Mouse (Mus musculus): ENCODE results near the gene Cep112. TPM values are rescaled to one million over a fixed set of nuclear protein-coding genes. Genes with fewer than 3 reads are reported as not detected.
A peak's percentile ranks its signal among the peaks of the same experiment; 100 is the strongest.

Cep112 gene
- total RNA-seq, 1 experiment from 2014 or later: 15.4 TPM

DNA sequence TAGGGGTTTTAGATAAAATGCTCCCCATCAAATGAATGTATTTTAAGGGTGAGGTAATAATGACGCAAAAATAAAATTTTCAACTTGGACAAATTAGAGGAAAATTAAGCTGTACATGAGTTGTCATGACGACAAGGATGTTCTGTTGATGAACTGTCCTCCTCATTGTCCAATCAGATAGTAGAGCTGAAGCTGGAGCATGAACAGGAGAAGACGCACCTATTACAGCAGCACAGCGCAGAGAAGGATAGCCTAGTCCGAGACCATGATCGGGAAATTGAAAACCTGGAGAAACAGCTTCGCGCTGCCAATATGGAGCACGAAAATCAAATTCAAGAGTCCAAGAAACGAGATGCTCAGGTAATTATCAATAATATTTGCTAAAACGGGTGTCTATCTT is 181.0 kb downstream of the Cep112 start:
- DNase-seq: no peak

DNA sequence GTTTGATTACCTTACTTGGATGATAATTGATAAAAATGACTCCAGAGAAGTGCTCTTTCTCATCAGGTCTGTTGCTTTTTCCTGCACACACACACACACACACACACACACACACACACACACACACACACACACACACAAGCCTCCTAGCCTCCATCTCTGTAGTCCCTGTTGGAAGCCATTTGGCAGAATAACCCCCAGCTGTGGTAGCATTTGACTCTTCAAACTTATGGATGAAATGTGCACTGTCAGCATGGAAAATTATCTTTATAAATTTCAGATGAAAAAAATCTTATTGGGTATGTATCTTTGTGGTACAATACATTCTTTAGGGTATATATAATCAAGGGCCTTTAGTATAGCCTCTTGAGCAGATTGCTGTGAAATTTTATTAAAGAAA is 181.8 kb downstream of the Cep112 start:
- no peak for DNase-seq

DNA sequence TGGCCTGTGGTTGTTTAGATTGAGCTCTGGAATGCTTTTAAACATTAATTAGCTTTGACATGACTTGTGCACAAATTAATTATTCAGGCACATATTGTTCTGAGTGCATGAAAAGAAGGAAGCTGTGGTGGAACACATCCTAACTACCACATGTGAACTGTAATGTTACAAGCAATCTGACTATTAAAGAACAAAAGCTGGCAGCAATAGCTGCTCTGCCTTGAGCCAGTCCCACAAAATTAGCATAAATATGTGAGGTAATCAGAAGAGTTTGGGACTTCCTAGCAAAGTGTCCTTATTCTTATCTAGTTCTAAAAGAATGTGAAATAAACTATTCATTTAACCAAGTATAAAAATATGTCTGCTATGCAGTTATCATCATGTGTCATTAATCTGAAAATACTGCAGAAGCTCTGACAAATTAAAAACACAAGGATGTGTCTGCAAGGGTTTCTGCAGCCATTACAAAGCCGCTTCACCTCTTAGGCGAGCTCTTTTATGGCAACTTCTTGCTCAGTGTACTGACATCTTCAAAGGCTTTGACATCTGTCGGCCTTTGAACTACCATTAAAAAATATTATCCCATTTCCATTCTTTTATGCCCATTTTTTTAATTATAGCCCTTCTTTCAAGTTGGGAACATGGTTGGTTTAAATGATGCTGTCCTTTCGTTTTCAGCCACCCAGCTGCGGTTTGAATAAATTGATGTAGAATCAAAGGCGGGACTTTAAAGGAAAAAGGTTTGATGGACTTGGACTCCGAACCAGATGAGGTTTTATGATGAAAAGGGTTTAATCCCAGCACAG is 195.8 kb downstream of the Cep112 start:
- no peak for DNase-seq

DNA sequence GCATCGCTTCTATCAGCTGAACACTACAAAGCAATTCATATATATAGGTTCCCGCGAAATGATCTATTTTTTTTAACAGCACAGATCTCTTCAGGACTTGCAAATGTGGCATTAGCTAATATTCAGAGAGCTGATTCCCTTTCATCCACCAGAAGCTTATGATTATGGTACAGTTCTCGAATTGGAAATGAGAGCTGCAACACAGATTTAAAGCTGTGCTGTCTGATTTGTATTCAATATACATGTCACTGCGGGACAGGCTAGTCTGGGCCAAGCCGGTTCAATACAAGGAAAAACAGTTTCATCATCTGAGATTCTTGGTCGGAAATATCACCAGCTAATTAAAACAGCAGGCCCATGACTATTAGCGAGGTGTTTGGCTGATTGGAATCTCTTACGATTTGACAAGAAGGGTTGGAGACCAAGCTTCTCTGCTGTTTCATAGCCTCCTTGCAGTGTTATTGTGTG is 196.5 kb downstream of the Cep112 start:
- no peak for DNase-seq

DNA sequence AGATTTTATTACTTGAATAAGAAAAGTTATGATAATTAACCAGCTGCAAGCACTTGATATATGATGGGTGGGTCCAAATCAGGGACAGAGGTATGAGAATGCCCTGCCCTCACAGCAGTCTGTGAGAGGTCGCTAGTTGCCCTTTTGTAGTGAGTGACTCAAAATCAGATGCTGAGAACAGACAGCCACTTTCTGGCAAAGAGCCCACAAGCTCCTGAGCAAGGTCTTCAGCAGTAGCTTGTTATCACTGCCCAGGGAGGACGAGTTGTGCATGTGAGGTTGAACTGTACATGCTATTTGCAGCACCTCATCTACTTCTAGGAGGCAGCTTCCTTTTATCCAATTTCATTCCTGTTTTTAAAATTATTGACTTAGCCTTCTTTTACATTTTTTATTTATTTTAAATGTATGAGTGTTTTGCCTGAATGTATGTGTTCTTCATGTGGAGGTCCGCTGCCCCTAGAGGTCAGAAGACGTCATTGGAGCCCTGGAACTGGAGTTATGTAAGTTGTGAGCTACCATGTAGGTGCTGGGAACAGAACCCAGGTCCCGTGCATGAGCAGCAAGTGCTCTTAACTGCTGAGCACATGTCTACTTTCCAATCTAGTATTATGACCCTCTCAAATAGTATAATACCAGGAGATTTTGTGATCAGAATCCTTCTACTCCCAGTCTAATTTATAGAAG is 200.7 kb downstream of the Cep112 start:
- DNase-seq: peak; percentile 66

DNA sequence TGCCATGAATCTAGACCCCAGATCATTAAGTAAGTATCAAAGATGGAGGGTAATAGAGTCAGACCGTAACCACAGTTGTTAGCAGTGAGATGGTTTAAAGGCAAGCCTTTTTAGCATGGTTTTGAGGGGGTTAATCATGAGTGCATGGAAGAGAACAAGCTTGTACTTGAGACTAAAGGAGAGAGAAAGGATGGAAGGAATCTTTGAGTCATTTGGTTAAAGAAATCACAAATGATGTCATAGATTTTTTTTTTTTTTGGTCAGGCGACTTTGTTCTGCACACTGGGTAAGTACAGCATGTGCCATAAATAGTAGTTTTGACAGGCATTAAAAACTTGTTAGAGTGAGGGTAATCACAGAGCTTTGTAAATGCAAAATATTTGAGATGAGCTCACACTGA is 212.8 kb downstream of the Cep112 start:
- no peak for DNase-seq

DNA sequence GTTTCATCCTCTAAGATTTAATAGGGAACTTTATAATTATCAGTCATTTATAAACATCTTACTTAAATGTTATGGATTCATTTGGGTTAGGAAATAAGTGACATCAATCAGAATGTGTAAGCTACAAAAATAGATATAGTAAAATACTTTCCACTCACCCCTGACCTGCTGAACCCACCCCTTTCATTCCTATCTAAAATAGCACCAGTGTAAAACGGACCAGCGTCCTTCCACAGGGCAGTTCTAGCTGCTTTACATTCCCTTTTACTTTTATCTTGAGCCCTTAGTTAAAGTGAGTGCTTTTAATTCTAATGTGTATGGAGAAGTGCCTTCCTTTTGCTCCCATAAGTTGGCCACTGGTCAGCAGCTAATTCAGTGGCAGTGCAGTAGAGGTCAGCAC is 230.6 kb downstream of the Cep112 start:
- DNase-seq: no peak

DNA sequence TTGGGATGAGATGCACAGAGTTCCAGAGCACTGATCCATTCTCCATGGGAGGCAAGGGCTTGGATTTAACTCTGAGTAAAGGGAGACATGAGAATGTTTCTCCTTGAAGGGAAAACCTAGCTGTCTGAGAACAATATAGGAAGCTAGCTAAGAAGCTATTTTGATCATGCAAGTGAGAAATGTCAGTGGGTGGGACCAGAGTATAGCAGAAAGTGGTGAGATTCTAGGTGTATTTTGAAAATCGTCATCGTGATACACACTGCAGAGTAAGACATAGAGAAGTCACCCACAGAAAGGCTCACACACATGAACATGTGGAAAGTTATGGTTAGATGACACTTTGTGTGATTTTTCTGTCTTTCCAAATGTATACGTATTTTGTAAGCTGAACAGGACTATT is 257.0 kb downstream of the Cep112 start:
- DNase-seq: no peak

DNA sequence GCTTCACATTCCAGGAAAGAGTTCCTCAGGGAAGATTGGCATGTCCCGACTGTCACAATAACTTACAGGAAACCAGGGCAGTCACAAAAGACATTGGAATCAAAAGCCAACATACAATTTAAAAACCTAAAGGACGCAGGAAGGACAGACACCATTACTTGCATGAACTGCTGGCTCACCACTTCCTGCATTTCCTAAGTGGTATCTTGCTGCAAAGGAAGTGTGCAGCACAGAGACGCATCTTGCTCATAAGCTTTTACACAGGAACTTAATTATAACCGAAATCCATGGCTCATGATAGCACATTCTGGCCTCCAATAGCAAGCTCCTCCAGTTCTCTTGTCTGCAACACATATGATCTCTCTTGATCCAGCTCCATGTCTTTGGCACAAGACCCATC is 271.6 kb downstream of the Cep112 start:
- no peak for DNase-seq

DNA sequence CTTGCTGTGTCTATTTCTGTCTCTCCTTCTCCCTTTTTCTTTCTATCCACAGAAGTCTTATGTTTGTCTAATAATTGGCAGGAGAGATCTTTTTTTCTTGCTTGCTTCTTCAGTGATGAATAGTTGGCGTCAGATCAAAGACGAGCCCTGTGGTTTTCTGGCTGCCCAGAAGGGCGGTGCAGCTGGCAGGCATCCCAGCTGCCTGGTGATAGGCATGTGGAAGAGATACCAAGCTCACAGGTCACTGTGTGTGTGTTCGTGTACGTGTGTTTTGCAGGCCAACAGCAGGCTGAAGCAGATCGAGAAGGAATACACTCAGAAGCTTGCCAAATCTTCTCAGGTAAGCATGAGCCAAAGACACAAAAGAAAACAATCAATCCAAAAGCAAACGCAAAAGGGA is 327.3 kb downstream of the Cep112 start:
- peak; percentile 86 for DNase-seq

DNA sequence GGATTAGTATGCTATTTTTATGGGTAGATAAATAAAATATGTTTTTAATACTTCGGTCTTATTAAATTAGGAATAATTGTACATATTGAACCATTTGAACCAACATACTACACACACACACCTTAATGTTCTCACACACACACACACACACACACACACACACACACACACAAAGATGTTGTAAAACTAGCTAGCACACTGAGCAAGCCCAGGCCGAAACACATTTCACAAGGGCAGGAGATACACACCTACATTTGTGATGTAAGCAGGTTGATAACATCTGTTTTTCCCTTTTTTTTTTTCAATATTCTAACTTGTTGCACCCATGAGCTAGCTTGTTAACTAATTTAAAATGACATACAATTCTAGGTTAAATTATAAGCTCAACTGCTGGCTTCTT is 327.8 kb downstream of the Cep112 start:
- no peak for DNase-seq

DNA sequence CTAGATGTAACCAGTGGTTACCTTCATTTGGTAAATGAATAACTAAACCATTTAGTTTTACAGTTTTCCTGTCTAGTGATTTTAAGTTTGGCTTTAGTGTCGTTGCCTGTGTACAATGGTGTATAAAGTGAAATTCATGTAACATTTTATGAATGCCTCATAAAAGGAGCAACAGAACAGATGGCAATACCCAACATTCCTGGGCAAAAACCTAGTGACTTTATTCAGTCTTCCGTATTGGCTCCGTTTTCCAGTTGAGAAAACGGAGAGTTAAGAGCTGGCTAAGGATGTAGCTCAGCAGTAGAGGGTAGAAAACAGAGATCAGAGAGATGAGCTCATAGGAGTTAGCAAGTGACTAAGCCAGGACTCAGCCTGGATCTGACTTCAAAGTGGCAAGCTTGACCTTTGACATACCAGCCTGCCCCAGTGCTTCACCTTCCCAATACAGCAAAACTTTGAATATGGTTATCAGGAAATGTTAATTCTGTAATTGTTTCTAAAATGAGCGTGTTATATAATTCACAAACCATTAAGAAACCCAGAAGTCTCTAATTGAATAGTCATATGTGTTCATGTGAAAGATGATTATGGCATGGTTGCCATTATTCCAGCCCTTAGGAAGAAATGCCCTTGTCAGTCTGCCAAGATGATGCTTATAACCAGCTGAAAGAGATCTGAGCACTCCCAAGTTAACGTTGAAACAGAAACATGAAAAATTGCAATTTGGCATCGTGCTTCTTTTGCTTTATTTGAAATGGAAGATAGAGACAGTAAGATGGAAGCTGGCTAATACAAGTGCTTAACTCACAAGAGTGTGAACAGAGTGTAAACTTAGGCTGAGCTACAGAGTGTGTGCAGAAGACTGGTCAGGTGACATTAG is 328.6 kb downstream of the Cep112 start:
- no peak for DNase-seq

DNA sequence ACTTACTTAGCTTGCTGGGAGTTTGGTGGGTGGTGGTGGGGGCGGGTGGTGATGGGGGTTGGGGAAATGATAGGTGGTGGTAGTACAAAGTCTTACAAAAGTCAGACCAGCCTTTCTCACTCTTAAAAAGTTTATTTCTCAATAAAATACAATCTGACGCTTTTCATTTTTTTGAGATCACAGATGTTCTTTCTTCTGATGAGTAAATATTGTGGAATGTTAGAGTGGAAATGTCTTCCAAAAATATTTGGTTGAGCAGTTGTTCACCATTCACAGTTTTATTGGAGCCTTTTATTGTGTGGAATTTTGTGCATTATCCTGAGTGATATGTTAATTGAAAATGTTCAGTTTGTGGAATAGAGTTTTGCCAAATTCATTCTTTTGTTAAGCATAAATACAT is 332.2 kb downstream of the Cep112 start:
- DNase-seq: no peak

DNA sequence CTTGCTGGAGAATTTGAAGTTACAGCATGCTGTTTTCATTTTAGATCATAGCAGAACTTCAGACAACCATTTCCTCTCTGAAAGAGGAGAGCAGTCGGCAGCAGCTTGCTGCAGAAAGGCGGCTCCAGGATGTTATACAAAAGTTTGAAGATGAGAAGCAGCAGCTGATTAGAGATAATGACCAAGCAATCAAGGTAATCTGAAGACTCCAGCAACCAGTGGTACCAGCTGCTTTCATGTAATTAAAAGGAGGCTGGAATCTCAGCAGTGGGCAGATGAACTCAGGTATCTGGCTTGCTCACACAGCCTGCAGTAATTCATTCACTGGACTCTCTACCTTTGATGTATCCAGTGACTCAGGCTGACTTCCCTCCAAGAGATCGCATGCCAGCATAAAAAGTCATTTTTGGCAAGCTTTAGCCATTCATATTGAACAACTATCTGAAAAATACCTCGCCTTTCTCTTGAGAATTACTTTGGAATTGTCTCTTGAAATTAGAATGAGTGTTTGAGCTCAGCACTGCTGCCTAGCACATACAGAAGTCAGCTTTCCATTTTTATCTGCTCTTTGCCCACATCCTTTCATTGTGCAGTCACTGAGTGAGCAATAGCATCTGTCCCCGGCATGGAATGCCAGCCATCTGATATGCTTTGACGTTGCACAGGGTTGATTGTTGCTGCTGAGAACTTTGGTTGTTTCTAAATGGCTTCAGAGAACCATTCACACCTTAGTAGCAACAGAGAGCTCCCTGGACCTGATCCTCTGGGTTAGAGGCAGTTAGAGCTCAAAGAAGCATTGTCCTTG is 332.8 kb downstream of the Cep112 start:
- DNase-seq: no peak

DNA sequence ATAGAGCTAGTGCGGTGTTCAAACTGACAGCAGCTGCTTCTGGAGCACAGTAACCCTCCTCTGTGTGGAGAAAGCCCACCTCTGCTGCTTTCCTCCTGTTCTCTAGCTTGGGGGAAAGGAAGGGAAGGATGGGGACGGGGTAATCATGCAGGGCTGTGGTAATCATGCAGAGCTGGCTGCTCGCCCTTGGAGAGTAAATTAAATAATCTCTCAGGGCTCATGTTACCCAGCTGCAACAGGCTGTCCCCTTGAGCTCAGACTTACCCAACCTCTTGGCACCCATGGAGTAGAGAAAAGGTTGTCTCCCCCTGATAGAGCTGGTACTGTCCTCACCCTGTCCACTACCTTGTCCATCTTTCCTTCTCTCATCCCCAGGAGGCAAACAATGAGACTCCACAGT is 345.1 kb downstream of the Cep112 start:
- no peak for DNase-seq

DNA sequence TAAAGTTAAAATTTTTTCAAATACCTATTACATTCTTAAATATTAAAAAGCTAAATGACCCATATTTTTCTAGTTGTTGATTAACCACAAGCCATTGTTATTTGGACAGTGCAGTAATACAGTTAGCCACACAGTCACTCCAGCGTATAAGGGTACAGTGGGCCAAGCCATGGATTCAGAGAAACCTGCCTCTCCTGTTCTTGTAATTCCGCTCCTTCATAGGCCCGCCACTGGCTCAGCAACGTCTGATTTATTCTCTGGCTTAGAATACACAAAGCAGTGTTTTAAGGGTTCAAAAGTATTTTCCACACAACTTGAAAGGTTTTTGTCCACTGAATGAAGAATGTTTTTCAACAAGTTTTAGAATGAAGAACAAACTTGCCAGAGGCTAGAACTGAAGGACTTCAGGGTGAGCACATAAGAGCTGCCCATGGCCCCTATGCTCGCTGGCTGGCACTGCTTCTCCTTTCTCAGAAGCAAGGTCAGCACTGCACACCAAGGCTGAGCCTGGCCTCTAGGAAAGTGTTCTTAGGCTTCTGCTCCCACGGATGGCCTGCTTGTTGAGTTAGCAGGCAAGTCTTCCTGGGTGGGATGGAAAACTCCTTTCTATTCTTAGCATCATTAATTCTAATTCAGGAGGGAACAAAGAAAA is 349.2 kb downstream of the Cep112 start:
- peak; percentile 40 for DNase-seq

DNA sequence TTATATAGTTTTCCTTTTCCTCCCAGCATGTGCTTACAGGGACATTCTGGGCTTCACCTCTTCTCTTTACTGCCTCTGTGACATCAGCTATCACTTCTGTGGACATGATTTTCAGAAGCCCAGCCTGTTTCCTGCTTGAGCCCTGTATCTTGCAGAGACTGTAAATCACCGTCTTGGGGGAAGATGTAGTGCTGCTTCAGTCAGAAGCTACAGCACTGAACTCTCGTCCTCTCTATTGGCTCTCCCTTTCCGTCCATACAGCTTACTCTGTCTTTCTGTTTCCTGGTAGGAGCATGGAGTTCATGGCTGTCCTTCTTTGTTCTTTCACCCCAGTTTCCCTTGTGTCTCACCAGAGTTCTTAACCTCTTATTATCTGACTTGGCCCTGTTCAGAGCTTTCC is 352.2 kb downstream of the Cep112 start:
- no peak for DNase-seq

DNA sequence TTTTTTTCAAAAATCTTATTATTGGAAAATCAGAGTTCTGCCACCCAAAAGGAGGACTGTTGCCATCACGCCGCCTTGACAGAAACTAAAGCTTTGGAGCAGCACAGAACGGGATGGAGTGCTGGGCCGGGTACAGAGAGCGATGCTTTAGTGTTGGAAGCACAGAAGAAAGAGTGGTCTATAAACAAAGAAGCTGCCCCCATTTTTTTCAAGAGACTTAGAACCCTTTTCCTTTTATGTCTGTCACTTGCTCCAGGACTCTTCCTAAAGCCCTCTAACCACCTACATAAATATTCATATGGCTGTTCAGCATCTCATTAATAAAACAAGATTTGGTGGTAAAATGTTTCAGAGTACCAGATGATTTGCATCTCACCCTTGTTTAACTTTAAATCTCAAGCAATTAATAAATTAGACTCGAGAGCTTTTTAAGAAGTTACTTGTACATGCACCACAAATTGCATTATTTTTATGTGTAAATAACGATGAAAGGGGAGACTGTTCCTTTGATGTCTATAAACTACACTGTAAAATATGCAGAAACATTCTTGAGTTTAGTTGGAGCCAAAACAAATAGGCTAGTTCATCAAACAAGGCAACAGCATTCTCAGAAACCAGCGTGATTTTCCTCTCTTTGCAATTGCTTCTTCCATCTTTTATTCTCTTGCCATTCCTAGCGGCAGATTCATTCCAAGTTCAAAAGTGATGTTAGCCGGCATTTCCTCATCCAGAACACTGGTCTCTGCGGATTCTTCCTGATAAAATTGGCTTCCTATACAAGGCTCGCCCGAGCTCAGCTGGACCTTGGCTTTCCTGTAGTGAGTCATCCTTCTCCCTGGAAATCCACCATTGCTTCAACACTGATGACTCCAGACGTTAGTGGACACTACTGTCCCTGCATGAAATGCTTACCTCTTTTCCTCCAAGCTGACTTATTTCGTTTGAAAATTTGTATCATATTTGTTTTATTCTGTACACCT is 355.6 kb downstream of the Cep112 start:
- DNase-seq: no peak

DNA sequence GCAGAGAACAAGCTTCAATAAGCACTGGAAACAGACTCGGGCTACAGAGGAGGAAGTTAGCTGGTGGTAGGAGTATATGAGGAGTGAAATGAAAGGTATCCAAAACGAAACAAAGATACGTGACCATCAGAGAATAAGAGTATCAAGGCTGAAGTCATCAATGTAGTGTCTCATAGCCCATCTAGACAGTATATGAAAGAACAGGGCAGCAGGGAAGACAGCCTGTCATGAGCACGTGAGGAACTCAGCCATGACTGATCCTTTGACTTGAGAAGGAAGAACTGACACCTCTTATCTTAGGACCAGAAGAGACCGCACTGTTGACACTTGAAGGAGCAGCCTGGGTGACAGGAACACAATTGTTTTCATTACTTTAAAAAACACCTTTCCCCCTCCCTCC is 373.4 kb downstream of the Cep112 start:
- no peak for DNase-seq

DNA sequence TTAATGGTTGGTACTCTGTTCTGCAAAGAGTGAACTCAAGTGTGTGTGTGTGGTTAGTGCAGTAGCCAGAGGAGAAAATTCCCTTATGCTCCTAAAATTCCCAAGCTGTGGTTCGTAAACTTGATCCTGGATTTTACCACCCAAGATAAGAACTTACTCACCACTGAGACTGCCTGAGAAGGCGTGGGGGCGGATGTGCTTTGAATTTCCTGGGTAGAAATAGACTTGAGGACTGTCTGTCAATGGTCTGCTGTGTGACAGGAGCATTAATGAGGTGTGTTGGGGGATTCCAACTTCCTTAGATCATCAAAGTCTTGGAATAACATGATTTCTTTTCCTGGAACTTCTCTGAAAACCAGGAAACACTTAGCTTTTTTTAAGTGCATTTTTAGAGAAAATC is 374.7 kb downstream of the Cep112 start:
- DNase-seq: no peak
